22 mouse cellular contexts compared by ENCODE assay signal in genomic region chr12:17132243-17132642, GRCm38 (mm10). TPM values are rescaled to one million over a fixed set of nuclear protein-coding genes. Genes with fewer than 3 reads are reported as not detected.
DNase-seq lines count a peak whose midpoint lies in the region; ATAC-seq and TF ChIP-seq lines count a peak whose summit lies in the region.
"Had no signal": no experiment of that assay in that cellular context is flagged by ENCODE, and none has a peak within 500 bp of the region (broad histone marks: within the 10 kb centered on the region; RNA-seq: fewer than 3 reads in every experiment).

No protein-coding gene starts in this region.

- no peak for DNase-seq in forebrain, postnatal 0 days
- DNase-seq in left cerebral cortex, adult 2 months (ENCODE audit: extremely low spot score in 1 of 2, low spot score in 2 of 2): no peak
- no peak for DNase-seq in left cerebral cortex, adult 8-10 months (ENCODE audit: low spot score in 2 of 2)
- peak; percentile 56 to 66 for DNase-seq in right cerebral cortex, postnatal 10 days (ENCODE audit: low spot score in 2 of 2)
- DNase-seq in right cerebral cortex, postnatal 36 days (ENCODE audit: low spot score in 2 of 2): no peak
- no peak for DNase-seq in heart, adult 2 months
- DNase-seq: adrenal gland, postnatal 10 days; B cell, adult 2 months; cerebellum, adult 11-12 months; cerebellum, adult 9-11 months; cerebellum, postnatal 36 days; gastrocnemius, postnatal 14 days had no signal

- no peak for TF ChIP-seq EP300 in heart, adult 2 months (IDR thresholded peaks at IDR 0.05; ENCODE audit: insufficient read depth, low read depth, low read length)

- H3K27ac ChIP-seq in forebrain, postnatal 0 days (ENCODE audit: low read depth, low read length): no peak overlapping the region
- no peak overlapping the region for H3K27ac ChIP-seq in forebrain, embryonic 16.5 days (ENCODE audit: low read length)
- peak overlapping the region; percentile 63; the same call in 1 of the 2 replicates for H3K27ac ChIP-seq in left cerebral cortex, adult 2 months
- no peak overlapping the region for H3K27ac ChIP-seq in heart, adult 2 months
- H3K27ac ChIP-seq: embryonic facial prominence, embryonic 10.5 days; forebrain, embryonic 13.5 days; hindbrain, embryonic 15.5 days had no signal

- WGBS in forebrain, postnatal 0 days: 53% methylated on average over 8 of the region's 8 CpGs
- 66% methylated on average over 8 of the region's 8 CpGs for WGBS in forebrain, embryonic 16.5 days
- WGBS in heart, adult 2 months: 70% methylated on average over 8 of the region's 8 CpGs

- H3K4me2 ChIP-seq in forebrain, postnatal 0 days (ENCODE audit: low read depth): no peak overlapping the region
- no peak overlapping the region for H3K4me2 ChIP-seq in forebrain, embryonic 16.5 days (ENCODE audit: low read length)
- H3K4me2 ChIP-seq: forebrain, embryonic 13.5 days; heart, embryonic 12.5 days; hindbrain, embryonic 15.5 days had no signal

- no peak for TF ChIP-seq POLR2A in heart, adult 2 months (IDR thresholded peaks at IDR 0.05; ENCODE audit: insufficient read depth, low read depth, low read length)

- H3K9me3 ChIP-seq in forebrain, postnatal 0 days (ENCODE audit: low read length): no peaks in the 10 kb centered on the region
- no peaks in the 10 kb centered on the region for H3K9me3 ChIP-seq in forebrain, embryonic 16.5 days (ENCODE audit: control insufficient read depth, low read length)
- H3K9me3 ChIP-seq: embryonic facial prominence, embryonic 10.5 days; forebrain, embryonic 13.5 days; G1E; hindbrain, embryonic 15.5 days had no signal

- H3K79me2 ChIP-seq in heart, adult 2 months (replicated peaks; ENCODE audit: control insufficient read depth, insufficient read depth, low read length): no peaks in the 10 kb centered on the region

- no peak overlapping the region for H3K4me3 ChIP-seq in forebrain, postnatal 0 days (ENCODE audit: low read depth, low read length)
- H3K4me3 ChIP-seq in forebrain, embryonic 16.5 days (replicated peaks; ENCODE audit: low read length): no peak overlapping the region
- H3K4me3 ChIP-seq in left cerebral cortex, adult 2 months: no peak overlapping the region
- no peak overlapping the region for H3K4me3 ChIP-seq in heart, adult 2 months
- H3K4me3 ChIP-seq: embryonic facial prominence, embryonic 10.5 days; forebrain, embryonic 13.5 days; heart, embryonic 12.5 days; hindbrain, embryonic 15.5 days had no signal

- intact Hi-C loops in left cerebral cortex, adult 2 months (cut with DNase I): no loop called here
- intact Hi-C loops in heart, adult 2 months (cut with DNase I): no loop called here

- no peaks in the 10 kb centered on the region for H3K27me3 ChIP-seq in forebrain, postnatal 0 days (ENCODE audit: insufficient read depth, low read length)
- H3K27me3 ChIP-seq in forebrain, embryonic 16.5 days (replicated peaks; ENCODE audit: control insufficient read depth, insufficient read depth, low read length): no peaks in the 10 kb centered on the region
- no peaks in the 10 kb centered on the region for H3K27me3 ChIP-seq in heart, adult 2 months (ENCODE audit: control insufficient read depth, insufficient read depth, low read length)
- H3K27me3 ChIP-seq: forebrain, embryonic 13.5 days; heart, embryonic 12.5 days; hindbrain, embryonic 15.5 days had no signal

- H3K36me3 ChIP-seq in forebrain, postnatal 0 days (ENCODE audit: insufficient read depth): no peaks in the 10 kb centered on the region
- H3K36me3 ChIP-seq in forebrain, embryonic 16.5 days (ENCODE audit: control insufficient read depth, insufficient read depth): no peaks in the 10 kb centered on the region
- H3K36me3 ChIP-seq in heart, adult 2 months (ENCODE audit: control insufficient read depth, insufficient read depth, low read length): no peaks in the 10 kb centered on the region
- H3K36me3 ChIP-seq: embryonic facial prominence, embryonic 10.5 days; G1E; heart, embryonic 12.5 days; hindbrain, embryonic 15.5 days had no signal

- no peaks in the 10 kb centered on the region for H3K4me1 ChIP-seq in forebrain, postnatal 0 days (ENCODE audit: insufficient read depth)
- H3K4me1 ChIP-seq in forebrain, embryonic 16.5 days (replicated peaks; ENCODE audit: control insufficient read depth, insufficient read depth, low read length): no peaks in the 10 kb centered on the region
- H3K4me1 ChIP-seq in heart, adult 2 months (ENCODE audit: control insufficient read depth, insufficient read depth, low read length): no peaks in the 10 kb centered on the region
- H3K4me1 ChIP-seq: embryonic facial prominence, embryonic 10.5 days; forebrain, embryonic 13.5 days; heart, embryonic 12.5 days; hindbrain, embryonic 15.5 days had no signal

- TF ChIP-seq CTCF in forebrain, postnatal 0 days (IDR thresholded peaks at IDR 0.05; ENCODE audit: low read depth): no peak
- TF ChIP-seq CTCF in left cerebral cortex, adult 2 months (IDR thresholded peaks at IDR 0.05): no peak
- TF ChIP-seq CTCF in heart, adult 2 months (IDR thresholded peaks at IDR 0.05): no peak

- no peak overlapping the region for H3K9ac ChIP-seq in forebrain, postnatal 0 days
- H3K9ac ChIP-seq in forebrain, embryonic 16.5 days (replicated peaks; ENCODE audit: low read depth, low read length): no peak overlapping the region
- no peak overlapping the region for H3K9ac ChIP-seq in heart, adult 2 months (ENCODE audit: low read depth, low read length)
- H3K9ac ChIP-seq: forebrain, embryonic 13.5 days; heart, embryonic 12.5 days; hindbrain, embryonic 15.5 days had no signal

- ATAC-seq in forebrain, postnatal 0 days: peak; percentile 38; the same call in 1 of the 2 replicates
- no peak for ATAC-seq in forebrain, embryonic 16.5 days
- ATAC-seq: CD4-positive, CD25-positive, alpha-beta regulatory T cell, adult 4 months; forebrain, embryonic 13.5 days; inflammation-experienced regulatory T-cells, adult 6 months had no signal

RNA-seq across cellular contexts. Expression of gene Kcnf1, which starts 44.4 kb away (rescaled TPM):
- total RNA-seq in forebrain, postnatal 0 days (2014; rRNA removed): 20.2 and 24.8 TPM in 2 replicates
- 5.6 and 6.8 TPM in 2 replicates for polyA plus RNA-seq in forebrain, postnatal 0 days (2015; fragmentation: Nextera tagmentation; extraction: Ambion mirVana)
- 5.0 and 6.6 TPM in 2 replicates for polyA plus RNA-seq in forebrain, embryonic 16.5 days (2015; fragmentation: Nextera tagmentation; extraction: Ambion mirVana)
- 100 to 1,000 TPM; 115 to 117 TPM for total RNA-seq in left cerebral cortex, adult 2 months (2021)
- total RNA-seq in left cerebral cortex, adult 8-10 months (2022): 10 to 100 TPM; 75.8 to 83.7 (median 76.9) TPM
- not detected for total RNA-seq in heart, adult 2 months (2021)
- 0.04 and 0.12 TPM in 2 replicates for polyA plus RNA-seq in heart, adult 2 months (2012; rRNA removed)
- total RNA-seq: heart, adult 8-10 months; heart, postnatal 25 days had no signal
- polyA plus RNA-seq: G1E had no signal

Comparison
In these comparisons a context has a peak if more than half of its experiments do, and no peak if none do; other contexts are left out.
1. DNase-seq: peak in right cerebral cortex, postnatal 10 days (2 of 2); none in forebrain, postnatal 0 days (single experiment), left cerebral cortex, adult 2 months (0 of 2), left cerebral cortex, adult 8-10 months (0 of 2), right cerebral cortex, postnatal 36 days (0 of 2) and heart, adult 2 months (0 of 2).
2. RNA of gene Kcnf1, which starts 44.4 kb away (total RNA-seq): 115 to 117 TPM in left cerebral cortex, adult 2 months, 75.8 to 83.7 TPM in left cerebral cortex, adult 8-10 months and 20.2 to 24.8 TPM in forebrain, postnatal 0 days; not detected in heart, adult 2 months; every median in the first group is over 10 times any median in the second.